Mouse (Mus musculus): ENCODE measurements at regions not wholly inside any gene's neighbourhood (a gene's known extent, or its start where the extent isn't known, plus 50 kb on each side); places are given as distances from the start of the nearest gene placed in this dataset.

GRCm38 (mm10) chr4:81825966-81826365, 383.4 kb upstream of the Mpdz start:
- TF ChIP-seq POLR2A (IDR thresholded peaks at IDR 0.05; ENCODE audit: insufficient read depth, low read depth, low read length) (no peak), EP300 (IDR thresholded peaks at IDR 0.05; ENCODE audit: insufficient read depth, low read depth, low read length) (no peak), CTCF (IDR thresholded peaks at IDR 0.05) (no peak)
